Mouse (Mus musculus): ENCODE results near the gene 2410137M14Rik. TPM values are rescaled to one million over a fixed set of nuclear protein-coding genes. Genes with fewer than 3 reads are reported as not detected.

2410137M14Rik gene
- polyA plus RNA-seq, 1 experiment from 2014 or later: not detected

DNA sequence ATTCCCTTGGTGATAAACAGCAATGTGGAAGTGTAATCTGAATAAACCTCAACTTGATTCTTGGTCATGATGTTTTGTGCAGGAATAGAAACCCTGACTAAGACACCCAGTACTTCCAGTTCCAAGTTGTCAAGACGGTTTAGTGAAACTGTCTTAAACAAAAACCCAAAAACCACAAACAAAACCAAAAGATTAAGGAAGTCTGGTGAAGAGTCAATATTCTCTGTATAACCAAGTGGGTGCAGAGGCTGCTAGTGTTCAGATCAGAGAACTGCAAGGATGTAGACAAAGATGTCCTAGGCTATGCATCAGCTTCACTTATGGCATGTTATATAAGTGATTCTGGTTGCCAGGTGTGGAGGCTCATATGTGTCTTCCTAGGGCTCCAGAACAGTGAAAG lies 14.2 kb downstream of the 2410137M14Rik start:
- no peak overlapping the region for H3K4me2 ChIP-seq (ENCODE audit: low read depth, low read length, severe bottlenecking)
- no peak overlapping the region for H3K4me3 ChIP-seq (ENCODE audit: low read depth, low read length)
- H3K9ac ChIP-seq (ENCODE audit: low read length): no peak overlapping the region
- DNase-seq (ENCODE audit: low spot score): no peak
- no peak overlapping the region for H3K27ac ChIP-seq (ENCODE audit: low read depth, low read length)
- H3K4me1 ChIP-seq (replicated peaks; ENCODE audit: control insufficient read depth, insufficient read depth, low read length): no peaks in the 10 kb centered on the region
- no peaks in the 10 kb centered on the region for H3K36me3 ChIP-seq (ENCODE audit: control insufficient read depth, insufficient read depth, low read length)
- 84% methylated on average over 1 of the region's 1 CpGs for WGBS
- ATAC-seq (replicated peaks; ENCODE audit: low FRiP score): no peak
- H3K27me3 ChIP-seq (ENCODE audit: control insufficient read depth, insufficient read depth, low read length): no peaks in the 10 kb centered on the region
- H3K9me3 ChIP-seq (ENCODE audit: control insufficient read depth, low read length): no peaks in the 10 kb centered on the region

- Histone ChIP-seq H3K27ac (ENCODE audit: low read depth, low read length) (no peak overlapping the region), H3K27me3 (ENCODE audit: control insufficient read depth, insufficient read depth, low read length) (no peaks in the 10 kb centered on the region), H3K9ac (ENCODE audit: low read length) (no peak overlapping the region), H3K4me1 (replicated peaks; ENCODE audit: control insufficient read depth, insufficient read depth, low read length) (peaks cover 3% of the 10 kb centered on the region; the same call in 1 of the 2 replicates), H3K9me3 (ENCODE audit: control insufficient read depth, low read length) (no peaks in the 10 kb centered on the region), H3K4me2 (ENCODE audit: low read depth, low read length, severe bottlenecking) (no peak overlapping the region), H3K36me3 (ENCODE audit: control insufficient read depth, insufficient read depth, low read length) (no peaks in the 10 kb centered on the region), H3K4me3 (ENCODE audit: low read depth, low read length) (no peak overlapping the region)
- 76% methylated on average over 1 of the region's 1 CpGs for WGBS
- ATAC-seq (replicated peaks; ENCODE audit: low FRiP score) (no peak), DNase-seq (ENCODE audit: low spot score) (no peak)
Observed at GRCm38 (mm10) chr17:36961125-36961524, 19.9 kb downstream of the 2410137M14Rik start.

GRCm38 (mm10) chr17:36958884-36959283 lies 22.2 kb downstream of the 2410137M14Rik start:
- peak overlapping the region; percentile 81 for H3K9ac ChIP-seq (ENCODE audit: low read length)
- peaks cover 3% of the 10 kb centered on the region; the same call in 1 of the 2 replicates for H3K4me1 ChIP-seq (replicated peaks; ENCODE audit: control insufficient read depth, insufficient read depth, low read length)
- no peaks in the 10 kb centered on the region for H3K27me3 ChIP-seq (ENCODE audit: control insufficient read depth, insufficient read depth, low read length)
- H3K27ac ChIP-seq (ENCODE audit: low read depth, low read length): no peak overlapping the region
- H3K36me3 ChIP-seq (ENCODE audit: control insufficient read depth, insufficient read depth, low read length): no peaks in the 10 kb centered on the region
- H3K4me3 ChIP-seq (ENCODE audit: low read depth, low read length): peak overlapping the region; percentile 73
- 9% methylated on average over 12 of the region's 12 CpGs for WGBS
- ATAC-seq (replicated peaks; ENCODE audit: low FRiP score) (no peak), DNase-seq (ENCODE audit: low spot score) (no peak)
- no peaks in the 10 kb centered on the region for H3K9me3 ChIP-seq (ENCODE audit: control insufficient read depth, low read length)
- H3K4me2 ChIP-seq (ENCODE audit: low read depth, low read length, severe bottlenecking): peak overlapping the region; percentile 66

DNA sequence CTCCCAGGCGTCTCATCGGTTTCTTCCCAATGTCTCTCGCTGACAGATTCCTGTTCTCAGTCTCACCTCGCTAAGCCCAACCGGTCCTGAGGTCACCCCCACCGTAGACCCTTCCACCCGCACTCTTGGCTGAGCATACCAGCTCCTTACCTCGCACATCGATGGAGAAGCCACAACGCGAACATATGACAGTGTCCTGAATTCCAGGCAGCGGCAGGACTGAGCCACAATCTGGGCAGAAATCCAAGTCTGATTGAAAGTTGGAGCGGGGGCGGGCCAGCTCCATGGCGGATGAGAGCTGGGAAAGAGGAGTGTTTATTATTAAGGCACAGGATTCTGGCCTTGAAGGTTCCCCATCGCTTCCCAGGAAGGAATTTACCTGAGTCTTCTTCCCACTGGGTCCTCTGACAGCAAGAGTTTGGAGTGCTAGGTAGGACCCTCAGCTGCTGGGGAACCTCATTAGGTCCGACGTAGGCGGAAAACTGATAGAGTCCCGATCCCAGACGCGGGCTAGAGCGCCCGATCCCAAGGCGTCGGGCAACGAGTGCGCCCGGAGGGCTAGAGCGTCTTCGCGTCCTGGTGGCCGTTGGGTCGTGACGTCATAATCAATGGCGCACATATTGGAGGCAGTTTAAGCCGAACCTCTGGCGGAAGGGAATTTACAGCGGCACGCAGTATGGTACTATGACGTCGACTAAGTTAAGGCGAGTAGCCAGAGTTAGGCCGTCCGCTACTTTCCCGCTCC lies 22.9 kb downstream of the 2410137M14Rik start, which contains the start of the genes Znrd1 and Znrd1as:
Znrd1 (minus strand) TSS at position 561 of the 745 bp plus-strand sequence.
Znrd1as (plus strand) TSS at position 594 of the 745 bp plus-strand sequence.
- H3K27me3 ChIP-seq (ENCODE audit: control insufficient read depth, insufficient read depth, low read length): no peaks in the 10 kb centered on the region
- peak within 1 kb of the TSS; percentile 81 for H3K9ac ChIP-seq (ENCODE audit: low read length)
- DNase-seq (ENCODE audit: low spot score) (peak; percentile 96), ATAC-seq (replicated peaks; ENCODE audit: low FRiP score) (peak; percentile 97)
- peaks cover 3% of the 10 kb centered on the region; the same call in 1 of the 2 replicates for H3K4me1 ChIP-seq (replicated peaks; ENCODE audit: control insufficient read depth, insufficient read depth, low read length)
- peak within 1 kb of the TSS; percentile 73 for H3K4me3 ChIP-seq (ENCODE audit: low read depth, low read length)
- under 1% methylated on average over 46 of the region's 46 CpGs for WGBS
- H3K36me3 ChIP-seq (ENCODE audit: control insufficient read depth, insufficient read depth, low read length): no peaks in the 10 kb centered on the region
- H3K27ac ChIP-seq (ENCODE audit: low read depth, low read length): 0 out of 2 replicates have a peak within 1 kb of the TSS, but pooled peaks have one; percentile 14
- H3K4me2 ChIP-seq (ENCODE audit: low read depth, low read length, severe bottlenecking): peak within 1 kb of the TSS; percentile 66
- no peaks in the 10 kb centered on the region for H3K9me3 ChIP-seq (ENCODE audit: control insufficient read depth, low read length)

DNA sequence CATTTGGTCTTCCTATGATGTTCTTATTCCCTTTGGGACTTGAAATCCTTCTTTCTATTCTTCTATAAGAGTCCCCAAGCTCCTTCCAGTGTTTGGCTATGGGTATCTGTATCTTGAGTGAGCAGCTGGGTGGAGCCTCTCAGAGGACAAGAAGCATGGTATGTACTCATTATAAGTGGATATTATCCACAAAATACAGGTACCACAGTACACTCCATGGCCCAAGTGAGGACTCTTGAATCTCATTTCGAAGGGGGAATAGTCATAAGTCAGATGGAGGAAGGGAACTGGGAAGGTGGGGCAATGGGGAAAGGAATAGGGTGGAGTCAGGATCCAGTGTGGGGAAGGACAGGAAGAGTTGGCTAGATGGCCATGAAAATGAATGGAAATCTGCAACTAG lies 28.0 kb downstream of the 2410137M14Rik start:
- DNase-seq (ENCODE audit: low spot score) (no peak), ATAC-seq (replicated peaks; ENCODE audit: low FRiP score) (no peak)
- Histone ChIP-seq H3K9ac (ENCODE audit: low read length) (no peak overlapping the region), H3K4me3 (ENCODE audit: low read depth, low read length) (no peak overlapping the region), H3K4me2 (ENCODE audit: low read depth, low read length, severe bottlenecking) (no peak overlapping the region), H3K36me3 (ENCODE audit: control insufficient read depth, insufficient read depth, low read length) (no peaks in the 10 kb centered on the region; the same call in 1 of the 2 replicates), H3K9me3 (ENCODE audit: control insufficient read depth, low read length) (no peaks in the 10 kb centered on the region), H3K27me3 (ENCODE audit: control insufficient read depth, insufficient read depth, low read length) (no peaks in the 10 kb centered on the region), H3K27ac (ENCODE audit: low read depth, low read length) (no peak overlapping the region), H3K4me1 (replicated peaks; ENCODE audit: control insufficient read depth, insufficient read depth, low read length) (no peaks in the 10 kb centered on the region; the same call in 1 of the 2 replicates)
- 86% methylated on average over 1 of the region's 1 CpGs for WGBS

- Histone ChIP-seq H3K4me1 (replicated peaks; ENCODE audit: control insufficient read depth, insufficient read depth, low read length) (no peaks in the 10 kb centered on the region; the same call in 1 of the 2 replicates), H3K27me3 (ENCODE audit: control insufficient read depth, insufficient read depth, low read length) (no peaks in the 10 kb centered on the region), H3K9me3 (ENCODE audit: control insufficient read depth, low read length) (no peaks in the 10 kb centered on the region), H3K4me3 (ENCODE audit: low read depth, low read length) (no peak overlapping the region), H3K4me2 (ENCODE audit: low read depth, low read length, severe bottlenecking) (no peak overlapping the region), H3K9ac (ENCODE audit: low read length) (no peak overlapping the region), H3K36me3 (ENCODE audit: control insufficient read depth, insufficient read depth, low read length) (no peaks in the 10 kb centered on the region; the same call in 1 of the 2 replicates), H3K27ac (ENCODE audit: low read depth, low read length) (no peak overlapping the region)
- 89% methylated on average over 2 of the region's 2 CpGs for WGBS
- no peak for ATAC-seq (replicated peaks; ENCODE audit: low FRiP score)
- no peak for DNase-seq (ENCODE audit: low spot score)
Observed at GRCm38 (mm10) chr17:36952631-36953030, 28.4 kb downstream of the 2410137M14Rik start.

GRCm38 (mm10) chr17:36950981-36951947 lies 29.8 kb downstream of the 2410137M14Rik start, which contains the start of gene Ppp1r11:
Gene Ppp1r11, minus strand, starts transcription at chr17:36951741.
- Histone ChIP-seq H3K9ac (ENCODE audit: low read length) (peak within 1 kb of the TSS; percentile 71), H3K27ac (ENCODE audit: low read depth, low read length) (peak within 1 kb of the TSS; percentile 81), H3K4me2 (ENCODE audit: low read depth, low read length, severe bottlenecking) (peak within 1 kb of the TSS; percentile 69), H3K4me1 (replicated peaks; ENCODE audit: control insufficient read depth, insufficient read depth, low read length) (no peaks in the 10 kb centered on the region), H3K9me3 (ENCODE audit: control insufficient read depth, low read length) (no peaks in the 10 kb centered on the region), H3K36me3 (ENCODE audit: control insufficient read depth, insufficient read depth, low read length) (no peaks in the 10 kb centered on the region; the same call in 1 of the 2 replicates), H3K4me3 (ENCODE audit: low read depth, low read length) (peak within 1 kb of the TSS; percentile 64), H3K27me3 (ENCODE audit: control insufficient read depth, insufficient read depth, low read length) (no peaks in the 10 kb centered on the region)
- 2% methylated on average over 36 of the region's 36 CpGs for WGBS
- DNase-seq (ENCODE audit: low spot score): peak; percentile 97
- ATAC-seq (replicated peaks; ENCODE audit: low FRiP score): peak; percentile 96

DNA sequence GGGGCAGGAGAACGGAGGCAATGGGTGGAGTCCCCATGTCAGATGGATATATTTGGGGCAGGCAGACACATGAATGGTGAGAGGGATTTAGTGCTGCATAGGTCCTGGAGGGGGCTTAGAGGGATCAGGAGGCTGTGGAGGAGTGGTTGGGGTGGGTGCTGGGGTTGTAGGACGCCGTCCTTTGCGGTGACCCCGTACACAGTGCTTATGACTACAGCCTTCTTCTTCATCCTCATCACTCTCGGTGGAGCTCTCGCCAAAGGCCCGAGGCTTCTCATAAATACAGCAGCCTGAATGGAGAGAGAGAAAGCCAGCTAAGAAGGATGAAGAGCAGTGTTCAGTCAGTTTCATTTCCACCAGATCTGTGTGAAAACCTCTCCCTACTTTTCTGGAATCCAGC lies 31.8 kb downstream of the 2410137M14Rik start:
- H3K27me3 ChIP-seq (ENCODE audit: control insufficient read depth, insufficient read depth, low read length): peaks cover 13% of the 10 kb centered on the region; the same call in 1 of the 2 replicates
- H3K9me3 ChIP-seq (ENCODE audit: control insufficient read depth, low read length): no peaks in the 10 kb centered on the region
- no peak overlapping the region for H3K4me3 ChIP-seq (ENCODE audit: low read depth, low read length)
- H3K9ac ChIP-seq (ENCODE audit: low read length): no peak overlapping the region
- peaks cover under 1% of the 10 kb centered on the region; the same call in 1 of the 2 replicates for H3K4me1 ChIP-seq (replicated peaks; ENCODE audit: control insufficient read depth, insufficient read depth, low read length)
- H3K27ac ChIP-seq (ENCODE audit: low read depth, low read length): no peak overlapping the region
- ATAC-seq (replicated peaks; ENCODE audit: low FRiP score) (no peak), DNase-seq (ENCODE audit: low spot score) (no peak)
- no peak overlapping the region for H3K4me2 ChIP-seq (ENCODE audit: low read depth, low read length, severe bottlenecking)
- WGBS: 92% methylated on average over 8 of the region's 8 CpGs
- no peaks in the 10 kb centered on the region; the same call in 1 of the 2 replicates for H3K36me3 ChIP-seq (ENCODE audit: control insufficient read depth, insufficient read depth, low read length)
